Mouse (Mus musculus) lung, postnatal 0 days (tissue): ENCODE measurements around the gene H2-M10.5.

Source experiments
- CTCF ChIP-seq: IDR thresholded peaks from 2 replicates; pipeline ENCODE4 v1.5.1; 2016; ENCODE audit warnings: antibody characterized with exemption, mild to moderate bottlenecking
- EP300 ChIP-seq: IDR thresholded peaks from 2 replicates; pipeline ENCODE4 v1.6.1; 2016; ENCODE audit warnings: antibody characterized with exemption, mild to moderate bottlenecking, control low read depth

- TF ChIP-seq CTCF: no peak
- TF ChIP-seq EP300: no peak
These were observed 26.8 kb downstream of the H2-M10.5 start for GRCm38 (mm10) chr17:36799493-36799892.
